Mouse (Mus musculus): ENCODE data around the gene Fpgs.

Fpgs gene

DNA sequence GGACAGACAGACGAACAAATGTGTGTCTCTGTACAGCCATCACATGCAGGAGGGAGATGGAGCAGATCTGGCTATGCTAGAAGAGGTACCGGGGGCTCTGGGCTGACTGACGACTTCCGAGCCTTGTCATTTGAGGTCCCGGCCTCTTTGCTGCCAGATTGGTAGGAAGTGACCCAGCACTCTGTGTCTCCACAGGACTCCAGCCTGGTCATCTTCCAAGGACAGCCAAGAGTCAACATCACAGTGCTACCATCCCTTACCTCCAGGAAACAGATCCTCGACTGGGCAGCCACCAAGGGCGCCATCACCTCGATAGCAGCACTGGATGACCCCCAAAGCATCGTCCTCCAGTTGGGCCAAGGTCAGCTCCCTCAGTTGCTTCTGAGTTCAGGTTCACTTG lies 32.8 kb downstream of the Fpgs start:
- DNase-seq (ENCODE audit: low spot score in 2 of 2) = no peak

DNA sequence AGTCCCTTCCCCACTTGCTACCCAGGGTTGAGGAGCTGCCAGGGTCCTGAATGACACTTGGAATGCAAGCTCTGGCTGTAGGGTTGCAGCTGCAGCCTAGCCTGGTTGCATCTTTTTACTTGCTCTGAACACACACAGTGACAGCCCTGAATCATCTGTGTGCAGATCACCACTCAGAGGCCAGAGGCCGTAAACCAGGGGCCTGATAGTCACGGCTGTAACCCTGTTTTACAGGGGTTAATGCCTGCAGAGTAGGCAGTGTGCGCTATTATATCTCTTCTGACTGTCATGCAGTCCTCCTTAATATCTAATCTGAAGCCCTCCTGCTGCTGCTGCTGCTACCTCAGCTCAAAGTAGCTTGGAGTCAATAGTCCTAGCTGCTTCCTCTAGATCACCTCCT lies 34.1 kb downstream of the Fpgs start:
- DNase-seq (ENCODE audit: low spot score in 2 of 2) = no peak

DNA sequence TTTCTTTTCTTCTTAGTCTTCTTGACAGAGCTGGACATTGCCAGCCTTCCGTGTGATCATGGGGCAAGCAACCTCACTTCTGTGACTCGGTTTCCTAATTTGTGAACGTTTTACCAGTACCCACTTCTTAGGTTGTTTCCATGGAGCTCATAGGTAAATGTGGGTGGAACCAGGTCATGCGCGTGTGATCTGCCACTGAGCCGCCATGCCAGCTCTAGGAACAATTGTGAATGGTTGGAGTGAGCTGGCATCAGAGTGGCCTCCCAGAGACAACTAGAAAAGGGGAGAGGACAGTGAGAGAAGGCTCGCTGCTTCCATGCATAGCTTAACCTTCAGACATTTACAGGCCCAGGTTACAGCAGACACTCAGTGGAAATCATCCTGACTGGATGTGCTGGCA lies 35.8 kb downstream of the Fpgs start:
- no peak for DNase-seq (ENCODE audit: low spot score in 2 of 2)

DNA sequence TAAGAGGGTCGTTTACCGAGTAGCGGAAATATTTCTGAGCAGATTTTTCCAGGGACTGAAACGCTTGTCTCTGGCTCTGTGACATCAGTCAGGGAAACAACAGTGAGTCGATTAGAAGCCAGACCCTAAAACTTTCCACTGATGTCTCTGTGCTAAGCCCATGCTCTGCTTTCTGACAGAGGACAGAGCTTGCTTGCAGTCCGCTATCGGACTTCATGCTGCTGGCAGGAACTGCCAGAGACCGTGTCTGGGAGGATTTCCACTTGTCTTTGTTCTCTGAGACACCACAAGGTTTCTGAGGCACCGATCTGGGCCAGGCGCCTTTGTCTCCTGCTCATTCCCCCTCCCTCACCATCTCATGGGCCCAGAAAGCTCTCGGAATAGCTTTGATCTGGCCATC lies 36.2 kb downstream of the Fpgs start:
- DNase-seq (ENCODE audit: low spot score in 2 of 2) = no peak

DNA sequence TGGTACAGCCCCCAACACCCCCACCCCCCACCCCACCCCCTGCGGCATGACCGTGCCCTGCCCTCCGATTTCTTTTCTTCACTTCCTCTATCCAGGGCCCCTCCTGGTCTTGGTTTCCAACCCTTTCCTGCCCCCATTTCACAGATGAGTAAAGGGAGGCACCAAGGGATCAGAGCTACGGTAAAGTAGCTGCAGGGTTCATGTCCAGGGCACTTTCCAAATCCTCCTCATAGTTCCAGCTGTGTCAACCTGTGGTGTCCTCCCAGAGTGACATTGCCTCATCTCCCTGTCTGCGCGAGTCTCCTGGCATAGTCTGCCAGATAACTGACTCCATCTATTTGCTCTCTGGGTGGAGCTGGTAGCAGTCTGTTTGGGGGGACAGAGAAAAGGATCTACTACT lies 38.1 kb downstream of the Fpgs start:
- DNase-seq (ENCODE audit: low spot score in 2 of 2) = no peak

DNA sequence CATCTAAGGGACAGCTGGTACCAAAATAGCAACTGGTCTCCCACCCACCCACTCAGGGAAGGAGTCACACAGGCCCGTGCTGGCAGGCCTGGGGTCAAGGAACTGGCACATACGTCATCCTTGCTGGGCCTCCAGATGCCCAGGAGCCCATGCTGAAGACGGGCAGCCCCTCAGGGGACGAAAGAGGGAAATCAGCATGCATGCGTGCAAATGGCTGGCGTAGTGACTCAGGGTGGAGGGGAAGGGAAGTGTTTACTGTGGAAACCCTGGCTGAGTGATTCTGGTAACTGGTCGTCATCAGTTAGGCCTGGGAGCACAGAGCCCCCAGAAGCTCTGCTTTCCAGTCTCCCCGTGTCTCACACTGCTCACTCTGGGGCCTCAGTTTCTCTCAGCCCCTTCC lies 38.6 kb downstream of the Fpgs start:
- DNase-seq (ENCODE audit: low spot score in 2 of 2) = no peak

DNA sequence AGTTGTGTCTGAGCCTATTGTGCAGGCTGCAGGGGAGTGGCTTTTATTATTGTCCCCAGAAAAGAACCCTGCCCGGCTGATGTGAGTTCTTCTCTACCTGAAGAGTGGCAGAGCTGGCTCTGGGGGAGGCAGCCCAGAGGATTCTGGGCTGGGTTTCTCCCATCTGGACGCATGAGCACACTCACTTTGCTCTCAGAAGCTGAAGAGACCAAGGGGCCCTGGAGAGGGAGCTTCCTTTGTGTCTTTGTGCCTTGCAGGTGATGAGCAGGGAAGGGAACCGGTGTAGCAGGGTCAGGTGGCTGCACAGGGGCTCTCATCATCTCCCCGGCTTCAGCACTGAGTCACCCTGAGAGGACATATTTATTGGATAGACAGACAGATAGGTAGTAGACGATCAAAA lies 41.7 kb downstream of the Fpgs start:
- no peak for DNase-seq (ENCODE audit: low spot score in 2 of 2)

DNA sequence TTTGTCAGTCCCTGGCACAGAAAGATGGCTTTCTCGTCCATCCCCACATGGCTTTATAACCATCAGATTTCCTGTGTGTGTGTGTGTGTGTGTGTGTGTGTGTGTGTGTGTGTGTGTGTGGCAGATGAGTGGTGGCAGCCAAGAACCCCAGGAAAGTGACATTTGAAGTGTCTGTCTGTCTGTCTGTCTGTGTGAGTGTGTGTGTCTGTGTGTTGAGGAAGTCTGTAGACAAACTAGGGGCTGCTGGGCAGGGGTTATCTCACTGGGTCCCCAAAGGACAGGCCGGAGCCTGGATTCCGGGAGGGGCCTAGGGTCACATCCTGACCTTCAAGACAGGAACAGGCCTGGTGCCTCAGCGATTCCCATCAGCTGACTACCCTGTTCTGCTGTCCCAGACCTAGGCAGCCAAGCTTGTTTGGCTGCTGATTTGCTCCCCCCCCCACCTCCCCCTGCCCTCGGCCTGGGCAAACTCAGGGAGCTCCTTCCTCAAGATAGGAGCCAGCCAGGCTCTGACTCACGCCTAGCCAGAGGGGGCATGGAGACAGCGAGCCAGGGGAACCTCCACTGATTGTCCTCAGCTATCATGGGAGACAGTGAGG lies 42.3 kb downstream of the Fpgs start:
- no peak for DNase-seq (ENCODE audit: low spot score in 2 of 2)

DNA sequence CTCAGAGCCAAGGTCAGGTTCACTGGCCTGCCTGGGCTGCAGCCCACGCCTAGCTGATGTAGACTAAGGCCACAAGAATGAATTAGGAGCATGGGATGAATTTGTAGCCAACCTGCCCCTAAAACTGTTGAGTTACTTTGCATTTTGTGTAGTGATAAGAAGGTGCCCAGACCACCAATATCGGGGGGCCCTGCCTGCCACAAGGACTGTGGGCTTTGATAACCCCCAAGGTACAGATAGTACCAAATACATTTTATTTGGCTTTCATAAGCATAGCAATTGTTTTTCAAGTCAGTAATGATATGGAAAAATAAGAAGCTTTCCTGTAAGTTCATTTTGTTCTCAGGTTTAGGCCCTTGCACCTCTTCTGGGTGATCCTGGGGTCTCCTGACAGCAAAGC lies 45.1 kb downstream of the Fpgs start:
- DNase-seq (ENCODE audit: low spot score in 2 of 2) = no peak

DNA sequence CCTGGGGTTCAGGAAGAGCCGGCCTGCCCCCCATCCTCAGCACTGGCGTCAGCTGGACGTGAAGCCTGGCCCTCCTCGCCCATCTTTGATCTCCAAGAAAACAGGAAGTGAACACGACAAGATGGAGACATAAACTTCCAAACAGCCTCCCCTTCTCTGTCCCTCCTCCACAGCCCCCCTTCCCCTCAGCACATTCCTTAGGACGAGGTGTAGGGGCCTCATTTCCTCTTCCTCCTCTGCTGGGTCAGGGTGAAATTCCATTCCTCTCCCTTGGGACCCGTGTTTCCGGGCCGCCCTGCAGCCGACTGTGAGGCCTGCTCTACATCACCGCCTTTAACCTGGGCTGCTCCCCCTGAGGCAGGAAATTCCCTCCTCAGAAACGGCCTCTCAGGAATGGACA lies 48.1 kb downstream of the Fpgs start:
- DNase-seq (ENCODE audit: low spot score in 2 of 2) = no peak

DNA sequence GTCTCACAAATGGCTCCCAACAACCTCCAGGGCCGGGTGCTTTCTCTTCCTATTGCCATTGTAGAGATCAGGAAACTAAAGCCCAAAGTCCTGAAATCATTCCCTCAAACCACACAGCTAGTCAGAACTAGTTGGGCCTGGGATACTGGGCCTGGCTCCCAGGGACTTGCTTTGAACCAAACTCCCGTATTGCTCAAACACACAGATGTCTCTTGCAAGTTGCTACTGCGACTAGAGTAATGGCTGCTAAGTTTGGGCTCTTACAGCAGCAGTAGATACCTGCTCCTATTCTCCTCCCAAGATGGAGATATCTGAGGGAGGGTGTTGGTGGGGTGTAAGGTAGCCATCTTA lies 48.6 kb downstream of the Fpgs start:
- DNase-seq (ENCODE audit: low spot score in 2 of 2) = no peak

DNA sequence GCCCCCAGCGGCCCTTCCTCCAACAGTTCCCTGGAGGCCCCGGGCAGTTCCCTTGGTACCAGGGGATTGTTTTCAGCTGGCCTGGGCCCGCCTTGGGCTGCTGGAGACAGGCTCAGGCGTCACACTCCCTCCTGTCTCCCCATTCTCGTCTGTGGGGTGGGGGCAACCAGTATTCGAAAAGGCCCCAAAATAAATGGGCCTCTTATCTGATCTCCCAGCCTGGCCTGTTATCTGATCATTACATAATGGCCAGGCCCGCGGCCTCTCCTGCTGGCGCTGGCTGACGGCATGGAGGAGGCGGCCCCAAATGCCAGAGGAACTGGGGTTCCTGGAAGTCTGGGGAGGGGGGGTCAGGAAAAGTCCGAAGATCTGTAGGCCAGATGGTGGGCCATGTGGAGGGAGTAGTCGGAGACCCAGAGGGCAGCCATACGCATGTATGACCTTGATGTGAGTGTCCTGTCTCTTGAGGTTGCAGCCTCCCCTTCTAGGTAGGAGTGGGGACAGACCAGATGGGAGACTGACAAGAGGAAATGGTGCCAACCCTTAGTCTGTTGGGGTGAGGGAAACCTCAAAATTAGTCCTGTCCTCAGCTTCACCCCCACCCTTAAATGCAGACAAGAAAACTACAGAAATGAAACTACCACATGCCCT lies 49.1 kb downstream of the Fpgs start:
- no peak for DNase-seq (ENCODE audit: low spot score in 2 of 2)

DNA sequence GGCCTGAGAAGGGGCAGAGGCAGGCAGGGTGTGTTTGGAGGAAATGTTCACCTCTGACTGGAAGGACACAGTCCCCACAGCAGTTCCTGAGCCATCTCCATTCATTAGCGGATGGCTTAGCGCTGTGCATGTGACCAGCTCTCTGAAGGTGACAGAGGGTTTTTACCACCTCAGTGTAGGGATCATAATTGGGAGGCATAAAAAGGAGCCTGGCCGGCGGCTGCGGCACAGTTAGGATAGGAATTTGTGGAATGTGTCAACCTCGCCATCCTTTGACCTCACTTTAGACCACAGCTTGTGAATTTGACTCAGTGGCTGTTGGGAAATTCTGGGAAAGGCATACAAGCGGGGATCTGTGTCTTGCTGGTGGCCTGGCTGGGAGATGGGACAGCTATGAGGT lies 50.2 kb downstream of the Fpgs start:
- no peak for DNase-seq (ENCODE audit: low spot score in 2 of 2)

DNA sequence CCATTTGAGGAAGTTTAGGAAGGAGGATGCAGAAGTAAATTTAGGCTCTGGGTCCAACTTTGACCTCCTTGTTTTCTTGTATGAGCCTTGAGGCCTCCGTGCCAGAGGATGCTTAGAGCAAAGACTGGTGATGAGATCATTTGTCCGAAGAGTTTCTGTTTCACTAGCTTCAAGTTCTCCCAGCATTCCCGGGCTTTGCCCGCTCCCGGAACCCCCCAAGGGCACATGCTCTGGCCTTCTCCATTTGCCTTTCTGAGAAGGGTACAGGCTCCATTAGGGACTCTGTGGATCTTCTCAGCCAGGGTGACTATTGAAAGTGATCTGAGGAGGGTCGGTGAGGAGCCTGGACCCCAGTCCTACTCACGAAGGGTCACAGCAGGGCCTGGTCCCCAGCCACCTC lies 56.6 kb downstream of the Fpgs start:
- no peak for DNase-seq (ENCODE audit: low spot score in 2 of 2)

DNA sequence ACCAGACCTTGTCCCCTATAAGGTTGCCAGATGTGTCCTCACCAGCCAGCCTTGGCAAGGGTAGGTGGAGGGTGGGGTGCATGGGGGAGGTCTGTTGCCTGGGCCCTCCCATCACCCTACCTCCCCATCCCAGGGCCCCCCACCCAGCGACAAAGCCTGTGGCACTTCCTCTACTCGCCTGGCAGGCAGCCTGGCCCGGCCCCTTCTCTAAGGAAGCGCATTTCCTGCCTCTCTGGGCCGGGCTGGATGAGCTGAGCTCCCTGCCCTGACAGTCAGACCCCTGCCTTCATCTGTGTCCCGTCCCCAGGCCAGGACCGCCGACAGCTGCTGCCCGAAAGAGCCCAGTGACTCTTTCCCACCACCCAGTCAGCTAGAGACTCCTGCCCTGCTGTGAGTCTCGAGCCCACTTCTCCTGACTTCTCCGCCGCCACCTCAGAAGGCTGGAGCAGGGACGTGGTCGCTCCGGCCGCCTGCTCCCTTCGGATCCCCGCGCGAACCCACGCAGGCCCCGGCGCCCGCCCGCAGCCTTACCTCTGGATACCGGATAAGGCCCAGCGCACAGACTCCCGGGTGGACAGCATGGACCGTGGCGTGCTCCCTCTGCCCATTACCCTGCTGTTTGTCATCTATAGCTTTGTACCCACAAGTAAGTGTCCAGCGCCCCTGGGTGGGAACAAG lies 57.4 kb downstream of the Fpgs start, which contains the start of gene Eng:
Eng (plus strand) TSS at position 217 of the 678 bp plus-strand sequence.
- peak in 1 of 2 experiments; percentile 47 for DNase-seq (ENCODE audit: low spot score in 2 of 2)

DNA sequence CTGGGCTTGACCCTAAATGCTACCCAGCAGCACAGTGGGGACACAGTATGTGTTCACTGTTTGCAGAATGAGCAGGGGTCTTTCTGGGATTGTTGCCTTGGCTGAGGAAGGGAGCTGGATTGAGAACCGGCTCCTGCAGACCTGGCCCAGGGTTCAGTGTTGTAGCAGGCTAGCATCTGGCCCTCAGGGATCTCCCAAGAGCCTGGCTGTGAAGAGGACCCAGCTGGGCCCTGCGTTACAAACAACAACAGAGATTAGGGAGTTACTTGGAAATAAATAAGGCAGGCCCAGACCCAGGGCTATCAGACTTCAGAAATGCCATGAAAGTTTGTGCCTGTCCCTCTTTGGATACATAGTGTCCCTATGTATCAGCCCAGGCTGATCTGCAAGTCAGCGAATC lies 58.3 kb downstream of the Fpgs start:
- DNase-seq (ENCODE audit: low spot score in 2 of 2) = no peak

DNA sequence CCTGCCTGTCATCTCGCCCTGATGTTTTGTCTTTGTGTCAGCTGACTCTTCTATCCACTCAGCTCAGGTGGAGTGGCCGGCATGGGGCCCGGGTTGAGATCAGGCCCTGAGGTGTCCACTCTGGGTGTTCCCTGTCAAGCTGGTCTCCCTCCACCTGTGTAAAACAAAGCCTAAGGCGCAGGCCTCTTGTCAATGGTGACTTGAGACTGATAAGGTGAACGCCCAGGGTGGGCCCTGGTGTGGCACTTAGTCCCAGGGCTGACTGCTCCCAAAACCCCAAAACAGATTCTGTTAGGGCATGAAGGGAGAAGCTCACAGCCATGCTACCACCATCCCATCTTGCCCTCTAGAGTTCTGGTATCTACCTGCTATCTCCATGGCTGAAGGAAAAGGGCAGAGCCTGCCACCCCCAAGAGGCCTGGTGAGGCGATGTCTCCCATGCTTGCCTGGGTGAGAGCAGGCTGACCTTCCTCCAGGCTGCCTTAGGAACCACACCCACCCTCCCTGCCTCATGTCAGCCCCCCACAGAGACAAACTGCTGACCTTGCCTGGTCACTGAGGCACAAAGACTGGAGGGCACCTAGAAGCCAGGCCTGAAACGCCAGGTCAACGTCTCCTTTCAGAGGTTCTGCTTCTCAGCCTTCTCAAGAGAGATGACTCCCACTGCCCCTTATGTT lies 59.0 kb downstream of the Fpgs start:
- DNase-seq (ENCODE audit: low spot score in 2 of 2) = no peak

DNA sequence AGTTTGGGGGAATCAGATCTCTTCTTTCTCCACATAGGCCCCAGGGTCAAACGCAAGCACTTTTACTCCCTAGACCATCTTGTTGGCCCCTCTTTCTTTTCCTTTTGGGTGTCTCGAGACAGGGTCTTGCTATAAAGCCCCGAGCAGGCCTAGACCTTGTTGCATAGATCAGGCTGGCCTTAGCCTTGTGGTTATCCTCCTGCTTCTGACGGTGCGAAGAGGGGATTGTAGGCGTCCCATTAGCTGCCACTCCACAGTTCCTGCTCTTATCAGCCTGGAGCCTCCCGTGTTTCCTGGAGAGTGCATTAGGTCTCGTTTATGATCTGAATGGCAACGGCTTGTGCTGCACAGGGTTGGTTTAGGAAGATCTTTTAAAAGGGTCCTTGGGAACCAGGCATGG lies 59.9 kb downstream of the Fpgs start:
- no peak for DNase-seq (ENCODE audit: low spot score in 2 of 2)

DNA sequence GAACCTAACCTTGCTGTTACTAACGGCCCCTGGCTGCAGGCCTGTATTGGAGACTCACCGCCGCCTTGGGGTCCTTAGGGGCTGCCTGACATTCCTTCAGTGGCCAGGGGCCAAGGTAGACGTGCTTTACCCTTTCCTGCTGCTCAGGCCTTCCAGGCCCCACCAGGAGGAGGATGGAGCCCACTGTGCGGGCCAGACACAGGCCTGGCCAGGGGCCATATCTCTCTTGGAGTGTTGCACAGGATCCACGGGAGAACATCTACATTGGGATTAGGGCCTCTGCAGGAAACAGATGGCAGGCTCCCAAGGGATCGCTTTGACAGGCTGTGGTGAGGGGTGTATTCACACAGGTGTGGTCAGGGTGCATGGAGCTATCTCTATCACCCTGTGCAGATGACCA lies 61.1 kb downstream of the Fpgs start:
- no peak for DNase-seq (ENCODE audit: low spot score in 2 of 2)

DNA sequence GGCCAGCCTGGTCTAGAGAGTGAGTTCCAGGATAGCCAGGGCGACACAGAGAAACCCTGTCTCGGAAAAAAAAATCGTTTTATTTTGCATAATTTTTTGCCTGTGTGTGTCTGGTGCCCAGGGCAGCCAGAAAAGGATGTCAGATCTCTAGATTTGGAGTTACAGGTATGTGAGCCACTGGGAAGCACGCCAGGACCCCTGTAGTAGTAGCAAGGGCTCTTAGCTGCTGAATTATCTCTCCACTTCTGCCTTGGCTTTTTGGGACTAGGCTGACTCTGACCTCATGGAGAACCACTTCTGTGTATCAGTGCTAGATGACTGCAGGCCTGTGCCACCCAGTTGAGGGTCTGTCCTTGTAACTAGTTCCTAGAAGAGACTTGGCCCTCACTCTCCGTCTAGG lies 62.1 kb downstream of the Fpgs start:
- DNase-seq (ENCODE audit: low spot score in 2 of 2) = no peak

DNA sequence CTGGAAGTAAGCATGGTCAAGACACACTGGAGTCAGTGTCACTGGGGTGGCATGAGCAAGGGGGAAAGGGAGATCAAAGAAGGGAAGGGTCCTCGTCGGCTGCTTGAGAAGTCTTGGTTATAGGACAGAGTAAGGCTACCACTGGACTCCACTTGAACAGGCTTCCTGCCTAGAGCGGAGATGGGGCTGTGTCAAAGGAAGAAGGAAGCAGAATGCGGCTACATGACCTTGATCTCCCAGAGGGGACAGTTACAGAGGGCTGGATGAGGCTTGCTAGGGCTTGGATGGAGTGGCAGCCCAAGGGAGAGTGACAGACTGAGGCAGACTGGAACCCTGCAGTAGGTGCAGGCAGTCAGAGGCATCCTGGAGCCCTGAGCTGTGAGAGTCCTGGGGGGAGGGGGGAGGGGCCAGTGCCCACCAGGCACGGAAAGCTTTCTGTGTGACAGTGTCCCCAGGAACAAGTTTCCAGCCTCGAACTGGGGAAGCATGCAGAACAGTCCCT lies 63.3 kb downstream of the Fpgs start:
- DNase-seq (ENCODE audit: low spot score in 2 of 2) = no peak

DNA sequence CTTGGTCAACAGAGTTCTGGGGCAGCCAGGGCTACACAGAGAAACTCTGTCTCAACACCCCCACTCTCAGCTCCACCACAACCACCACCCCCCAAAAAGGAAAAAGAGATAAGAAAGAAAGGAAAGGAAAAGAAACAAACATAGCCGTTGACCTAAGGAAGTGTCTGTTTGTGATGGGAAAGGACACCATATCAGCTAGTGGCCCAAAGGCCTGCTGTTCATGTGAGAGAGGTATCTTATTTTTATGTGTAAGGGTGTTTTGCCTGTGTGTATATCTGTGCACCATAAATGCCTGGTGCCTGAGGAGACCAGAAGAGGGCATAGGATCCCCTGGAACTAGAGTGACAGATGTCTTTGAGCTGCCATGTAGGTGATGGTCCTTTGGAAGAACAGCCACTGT lies 64.3 kb downstream of the Fpgs start:
- no peak for DNase-seq (ENCODE audit: low spot score in 2 of 2)

DNA sequence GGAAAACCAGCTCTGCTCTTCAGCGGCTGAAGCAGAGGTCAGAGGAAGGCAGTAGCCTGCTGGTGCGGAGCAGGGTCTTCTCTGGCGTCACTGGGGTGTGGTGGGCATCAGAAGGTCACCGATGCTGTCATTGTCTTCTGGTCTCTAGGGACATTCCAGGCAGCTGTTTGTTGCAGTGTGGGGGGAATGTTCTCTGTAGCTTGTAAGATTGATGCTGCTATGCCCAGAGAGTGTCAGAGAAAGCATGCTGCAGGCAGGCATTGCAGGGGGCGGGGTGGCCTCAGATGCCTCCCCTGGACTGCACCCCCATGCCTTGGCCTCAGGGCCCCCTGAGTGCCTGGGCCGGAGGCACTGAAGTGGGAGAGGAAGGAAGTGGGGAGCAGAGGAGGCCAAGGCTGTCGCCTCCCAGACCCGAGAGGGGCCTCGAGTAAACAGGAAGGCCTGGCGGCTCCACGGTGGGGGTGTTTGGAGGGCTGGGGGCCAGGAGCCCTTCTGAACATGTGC lies 66.1 kb downstream of the Fpgs start:
- DNase-seq (ENCODE audit: low spot score in 2 of 2) = peak; percentile 73 to 79
